In genomic region chr12:37108819-37109473, GRCm38 (mm10) we compare ENCODE assay signal across 8 mouse cellular contexts. TPM values are rescaled to one million over a fixed set of nuclear protein-coding genes. Genes with fewer than 3 reads are reported as not detected.
DNase-seq lines count a peak whose midpoint lies in the region; ATAC-seq and TF ChIP-seq lines count a peak whose summit lies in the region.

No protein-coding gene starts in this region.

- 1% methylated on average over 29 of the region's 29 CpGs for whole genome bisulfite sequencing in hindbrain, embryonic 14.5 days
- WGBS in lung, postnatal 0 days: under 1% methylated on average over 29 of the region's 29 CpGs
- 1% methylated on average over 29 of the region's 29 CpGs for WGBS in stomach, embryonic 14.5 days

- TF ChIP-seq CTCF in lung, postnatal 0 days (IDR thresholded peaks at IDR 0.05): no peak

- DNase-seq in layer of hippocampus, postnatal 25 days (ENCODE audit: extremely low spot score in 1 of 2, low spot score in 1 of 2): peak; percentile 5 to 12
- DNase-seq in layer of hippocampus, adult 9-10 months (ENCODE audit: low spot score): no peak
- peak; percentile 17 for DNase-seq in gastrocnemius, postnatal 14 days
- DNase-seq in hindbrain, embryonic 14.5 days (ENCODE audit: low spot score): no peak
- peak; percentile 25 for DNase-seq in lung, postnatal 0 days (ENCODE audit: low spot score)
- DNase-seq in MN1 (ENCODE audit: low spot score): no peak

- no peaks in the 10 kb centered on the region for H3K36me3 ChIP-seq in hindbrain, embryonic 14.5 days (replicated peaks; ENCODE audit: control insufficient read depth, insufficient read depth)
- H3K36me3 ChIP-seq in lung, postnatal 0 days (ENCODE audit: insufficient read depth, low read length): no peaks in the 10 kb centered on the region
- no peaks in the 10 kb centered on the region for H3K36me3 ChIP-seq in stomach, embryonic 14.5 days (ENCODE audit: control insufficient read depth, insufficient read depth, low read length)

- no peak overlapping the region for H3K27ac ChIP-seq in hindbrain, embryonic 14.5 days
- peak overlapping the region; percentile 62 for H3K27ac ChIP-seq in lung, postnatal 0 days (ENCODE audit: low read length)
- no peak overlapping the region for H3K27ac ChIP-seq in stomach, embryonic 14.5 days (ENCODE audit: low read length)

- H3K4me2 ChIP-seq in hindbrain, embryonic 14.5 days (replicated peaks): peak overlapping the region; percentile 93
- H3K4me2 ChIP-seq in lung, postnatal 0 days (replicated peaks; ENCODE audit: low read depth, low read length): peak overlapping the region; percentile 71
- peak overlapping the region; percentile 81 for H3K4me2 ChIP-seq in stomach, embryonic 14.5 days (replicated peaks; ENCODE audit: low read depth, low read length)

- no peaks in the 10 kb centered on the region for H3K9me3 ChIP-seq in hindbrain, embryonic 14.5 days (ENCODE audit: control insufficient read depth, low read length)
- no peaks in the 10 kb centered on the region for H3K9me3 ChIP-seq in lung, postnatal 0 days (ENCODE audit: low read length)
- no peaks in the 10 kb centered on the region for H3K9me3 ChIP-seq in stomach, embryonic 14.5 days (ENCODE audit: control insufficient read depth, low read depth, low read length)

- peak overlapping the region; percentile 49 for H3K9ac ChIP-seq in hindbrain, embryonic 14.5 days
- H3K9ac ChIP-seq in lung, postnatal 0 days (replicated peaks; ENCODE audit: low read depth): peak overlapping the region; percentile 50
- H3K9ac ChIP-seq in stomach, embryonic 14.5 days (replicated peaks; ENCODE audit: low read depth, low read length): no peak overlapping the region; the same call in 1 of the 2 replicates

- peaks cover 56% of the 10 kb centered on the region for H3K27me3 ChIP-seq in hindbrain, embryonic 14.5 days (ENCODE audit: control insufficient read depth, insufficient read depth, low read length)
- 0 out of 2 replicates have a peak, but pooled peaks cover 4% of the 10 kb centered on the region for H3K27me3 ChIP-seq in lung, postnatal 0 days (replicated peaks; ENCODE audit: insufficient read depth, low read length)
- H3K27me3 ChIP-seq in stomach, embryonic 14.5 days (ENCODE audit: control insufficient read depth, insufficient read depth, low read length): no peaks in the 10 kb centered on the region

- intact Hi-C loops in gastrocnemius, postnatal 14 days (cut with DNase I; ENCODE audit: low total_unique reads): no loop called here

- H3K4me1 ChIP-seq in hindbrain, embryonic 14.5 days (replicated peaks; ENCODE audit: control insufficient read depth, insufficient read depth, low read length): peaks cover 5% of the 10 kb centered on the region
- H3K4me1 ChIP-seq in lung, postnatal 0 days (ENCODE audit: insufficient read depth, low read depth, low read length): 0 out of 2 replicates have a peak, but pooled peaks cover 9% of the 10 kb centered on the region
- no peaks in the 10 kb centered on the region for H3K4me1 ChIP-seq in stomach, embryonic 14.5 days (ENCODE audit: control insufficient read depth, insufficient read depth, low read length)

- ATAC-seq in common myeloid progenitor, adult 5-6 weeks (replicated peaks; ENCODE audit: low read depth, poor library complexity, severe bottlenecking): peak; percentile 29
- peak; percentile 64; the same call in 1 of the 2 replicates for ATAC-seq in hindbrain, embryonic 14.5 days (ENCODE audit: low FRiP score)
- ATAC-seq in lung, postnatal 0 days: peak; percentile 40
- ATAC-seq in stomach, embryonic 14.5 days (ENCODE audit: insufficient number of reproducible peaks, insufficient read depth, low FRiP score, low read depth): peak; percentile 54; the same call in 1 of the 2 replicates

- peak overlapping the region; percentile 46 for H3K4me3 ChIP-seq in hindbrain, embryonic 14.5 days (replicated peaks; ENCODE audit: low read length)
- H3K4me3 ChIP-seq in lung, postnatal 0 days (ENCODE audit: low read depth, low read length): peak overlapping the region; percentile 62
- peak overlapping the region; percentile 43 for H3K4me3 ChIP-seq in stomach, embryonic 14.5 days (ENCODE audit: low read depth, low read length)

- no peak for TF ChIP-seq EP300 in lung, postnatal 0 days (IDR thresholded peaks at IDR 0.05)

RNA-seq across cellular contexts. Expression of gene Meox2, which starts 0.6 kb away (rescaled TPM):
- not detected for total RNA-seq in layer of hippocampus, postnatal 25 days (2021)
- not detected in 2 replicates for total RNA-seq in common myeloid progenitor, adult 5-6 weeks (2017)
- total RNA-seq in gastrocnemius, postnatal 14 days (2021): 10 to 100 TPM; 21.3 to 29.0 TPM
- polyA plus RNA-seq in hindbrain, embryonic 14.5 days (2014; fragmentation: Nextera tagmentation; extraction: Ambion mirVana): 0.61 and 0.84 TPM in 2 replicates
- 42.1 and 56.5 TPM in 2 replicates for polyA plus RNA-seq in lung, postnatal 0 days (2015; fragmentation: Nextera tagmentation; extraction: Ambion mirVana)
- 7.9 and 11.4 TPM in 2 replicates for polyA plus RNA-seq in stomach, embryonic 14.5 days (2014; fragmentation: Nextera tagmentation; extraction: Ambion mirVana)

Comparison
In these comparisons a context has a peak if more than half of its experiments do, and no peak if none do; other contexts are left out.
1. DNase-seq: peak in layer of hippocampus, postnatal 25 days (2 of 2), gastrocnemius, postnatal 14 days (single experiment) and lung, postnatal 0 days (single experiment); none in layer of hippocampus, adult 9-10 months (single experiment), hindbrain, embryonic 14.5 days (single experiment) and MN1 (single experiment).
2. RNA of gene Meox2, which starts 0.6 kb away (total RNA-seq): 21.3 to 29.0 TPM in gastrocnemius, postnatal 14 days; not detected in layer of hippocampus, postnatal 25 days and not detected in common myeloid progenitor, adult 5-6 weeks; every median in the first group is over 10 times any median in the second.
3. Peak in every context shown above with its lines, with median percentiles within 50 percentile points of each other: ATAC-seq, H3K4me2 ChIP-seq and H3K4me3 ChIP-seq.